Mouse (Mus musculus): ENCODE results near the gene Ccdc83. TPM values are rescaled to one million over a fixed set of nuclear protein-coding genes. Genes with fewer than 3 reads are reported as not detected.
A peak's percentile ranks its signal among the peaks of the same experiment; 100 is the strongest.
"Not testable (repeated sequence)": the region's sequence is repeated elsewhere in the genome, so short reads cannot be mapped to it uniquely, and the experiment has no call there.

Gene Ccdc83
- polyA plus RNA-seq, 1 experiment from 2014 or later, result not detected

- H3K4me1 ChIP-seq, result no peaks in the 10 kb centered on the region
- H3K36me3 ChIP-seq, result no peaks in the 10 kb centered on the region
- WGBS, result 83% methylated on average over 5 of the region's 5 CpGs
- no peaks in the 10 kb centered on the region for H3K9me3 ChIP-seq (replicated peaks)
- H3K9ac ChIP-seq, result no peak overlapping the region
- H3K27ac ChIP-seq, result no peak overlapping the region
- no peak overlapping the region for H3K4me2 ChIP-seq (replicated peaks)
- H3K4me3 ChIP-seq, result no peak overlapping the region
- ATAC-seq (ENCODE audit: low FRiP score), result no peak
- H3K27me3 ChIP-seq, result no peaks in the 10 kb centered on the region
Measured at GRCm38 (mm10) chr7:90243643-90244042, 21.9 kb downstream of the Ccdc83 start.

- H3K27ac ChIP-seq, result no peak overlapping the region
- no peaks in the 10 kb centered on the region for H3K9me3 ChIP-seq (replicated peaks)
- no peaks in the 10 kb centered on the region for H3K27me3 ChIP-seq
- ATAC-seq (ENCODE audit: low FRiP score), result no peak
- no peak overlapping the region for H3K4me2 ChIP-seq (replicated peaks)
- no peak overlapping the region for H3K4me3 ChIP-seq
- 91% methylated on average over 6 of the region's 6 CpGs for WGBS
- no peak overlapping the region for H3K9ac ChIP-seq
- no peaks in the 10 kb centered on the region for H3K4me1 ChIP-seq
- no peaks in the 10 kb centered on the region for H3K36me3 ChIP-seq
Measured at GRCm38 (mm10) chr7:90243151-90243550, 22.4 kb downstream of the Ccdc83 start.

- Histone ChIP-seq H3K4me2 (replicated peaks) (no peak overlapping the region), H3K36me3 (no peaks in the 10 kb centered on the region), H3K4me1 (no peaks in the 10 kb centered on the region), H3K27me3 (no peaks in the 10 kb centered on the region), H3K4me3 (no peak overlapping the region), H3K9ac (no peak overlapping the region), H3K27ac (no peak overlapping the region), H3K9me3 (replicated peaks) (no peaks in the 10 kb centered on the region)
- 49% methylated on average over 4 of the region's 4 CpGs for WGBS
- no peak for ATAC-seq (ENCODE audit: low FRiP score)
Measured at GRCm38 (mm10) chr7:90236289-90236905, 29.2 kb downstream of the Ccdc83 start.

- H3K4me1 ChIP-seq, result no peaks in the 10 kb centered on the region
- H3K27me3 ChIP-seq, result no peaks in the 10 kb centered on the region
- H3K9ac ChIP-seq, result no peak overlapping the region
- no peak for ATAC-seq (ENCODE audit: low FRiP score)
- WGBS, result 65% methylated on average over 4 of the region's 4 CpGs
- no peaks in the 10 kb centered on the region for H3K36me3 ChIP-seq
- H3K27ac ChIP-seq, result no peak overlapping the region
- no peak overlapping the region for H3K4me2 ChIP-seq (replicated peaks)
- no peak overlapping the region for H3K4me3 ChIP-seq
- H3K9me3 ChIP-seq (replicated peaks), result no peaks in the 10 kb centered on the region
Measured at GRCm38 (mm10) chr7:90233921-90234320, 31.7 kb downstream of the Ccdc83 start.

GRCm38 (mm10) chr7:90231431-90231830, 34.1 kb downstream of the Ccdc83 start:
- ATAC-seq (ENCODE audit: low FRiP score), result no peak
- Histone ChIP-seq H3K4me3 (no peak overlapping the region), H3K9me3 (replicated peaks) (no peaks in the 10 kb centered on the region), H3K4me1 (no peaks in the 10 kb centered on the region), H3K27ac (no peak overlapping the region), H3K27me3 (no peaks in the 10 kb centered on the region), H3K9ac (no peak overlapping the region), H3K4me2 (replicated peaks) (no peak overlapping the region), H3K36me3 (no peaks in the 10 kb centered on the region)
- 88% methylated on average over 9 of the region's 9 CpGs for WGBS

- H3K9me3 ChIP-seq (replicated peaks); H3K4me1 ChIP-seq; H3K36me3 ChIP-seq; H3K9ac ChIP-seq; H3K27me3 ChIP-seq; ATAC-seq (ENCODE audit: low FRiP score); H3K4me2 ChIP-seq (replicated peaks); H3K27ac ChIP-seq; H3K4me3 ChIP-seq: not testable (repeated sequence)
Measured at GRCm38 (mm10) chr7:90228884-90229283, 36.7 kb downstream of the Ccdc83 start.

- Histone ChIP-seq H3K9ac (no peak overlapping the region), H3K4me3 (no peak overlapping the region), H3K27ac (no peak overlapping the region), H3K4me1 (no peaks in the 10 kb centered on the region), H3K9me3 (replicated peaks) (no peaks in the 10 kb centered on the region), H3K4me2 (replicated peaks) (no peak overlapping the region), H3K27me3 (no peaks in the 10 kb centered on the region), H3K36me3 (no peaks in the 10 kb centered on the region)
- no peak for ATAC-seq (ENCODE audit: low FRiP score)
- 89% methylated on average over 4 of the region's 4 CpGs for WGBS
Measured at GRCm38 (mm10) chr7:90228075-90228474, 37.5 kb downstream of the Ccdc83 start.

GRCm38 (mm10) chr7:90221487-90221886, 44.1 kb downstream of the Ccdc83 start:
- Histone ChIP-seq H3K27me3 (no peaks in the 10 kb centered on the region), H3K9me3 (replicated peaks) (no peaks in the 10 kb centered on the region), H3K4me1 (peaks cover 2% of the 10 kb centered on the region; the same call in 1 of the 2 replicates), H3K4me3 (no peak overlapping the region), H3K9ac (no peak overlapping the region), H3K4me2 (replicated peaks) (no peak overlapping the region), H3K36me3 (no peaks in the 10 kb centered on the region), H3K27ac (no peak overlapping the region)
- 85% methylated on average over 2 of the region's 2 CpGs for WGBS
- no peak for ATAC-seq (ENCODE audit: low FRiP score)

- no peak overlapping the region for H3K4me3 ChIP-seq
- no peak overlapping the region for H3K27ac ChIP-seq
- H3K9ac ChIP-seq, result no peak overlapping the region
- WGBS, result 84% methylated on average over 5 of the region's 5 CpGs
- H3K36me3 ChIP-seq, result no peaks in the 10 kb centered on the region
- no peaks in the 10 kb centered on the region for H3K27me3 ChIP-seq
- ATAC-seq (ENCODE audit: low FRiP score), result no peak
- H3K9me3 ChIP-seq (replicated peaks), result no peaks in the 10 kb centered on the region
- H3K4me2 ChIP-seq (replicated peaks), result no peak overlapping the region
- peaks cover 4% of the 10 kb centered on the region; the same call in 1 of the 2 replicates for H3K4me1 ChIP-seq
Measured at GRCm38 (mm10) chr7:90218122-90218521, 47.5 kb downstream of the Ccdc83 start.

- Histone ChIP-seq H3K36me3 (no peaks in the 10 kb centered on the region), H3K9me3 (replicated peaks) (no peaks in the 10 kb centered on the region), H3K4me3 (no peak overlapping the region), H3K4me2 (replicated peaks) (no peak overlapping the region), H3K4me1 (peaks cover 4% of the 10 kb centered on the region; the same call in 1 of the 2 replicates), H3K27ac (no peak overlapping the region), H3K27me3 (no peaks in the 10 kb centered on the region), H3K9ac (no peak overlapping the region)
- WGBS, result 58% methylated on average over 8 of the region's 8 CpGs
- peak; percentile 35; the same call in 1 of the 2 replicates for ATAC-seq (ENCODE audit: low FRiP score)
Measured at GRCm38 (mm10) chr7:90216511-90216910, 49.1 kb downstream of the Ccdc83 start.

GRCm38 (mm10) chr7:90210947-90211346, 54.6 kb downstream of the Ccdc83 start:
- Histone ChIP-seq H3K4me1 (no peaks in the 10 kb centered on the region), H3K9me3 (replicated peaks) (no peaks in the 10 kb centered on the region), H3K27ac (no peak overlapping the region), H3K4me3 (no peak overlapping the region), H3K9ac (no peak overlapping the region), H3K27me3 (no peaks in the 10 kb centered on the region), H3K4me2 (replicated peaks) (no peak overlapping the region), H3K36me3 (peaks cover 21% of the 10 kb centered on the region)
- ATAC-seq (ENCODE audit: low FRiP score), result no peak

GRCm38 (mm10) chr7:90210116-90210515, 55.5 kb downstream of the Ccdc83 start:
- no peak for ATAC-seq (ENCODE audit: low FRiP score)

GRCm38 (mm10) chr7:90203914-90204313, 61.7 kb downstream of the Ccdc83 start:
- Histone ChIP-seq H3K36me3 (peaks cover 24% of the 10 kb centered on the region), H3K4me2 (replicated peaks) (no peak overlapping the region), H3K27me3 (no peaks in the 10 kb centered on the region), H3K9me3 (replicated peaks) (no peaks in the 10 kb centered on the region), H3K4me1 (no peaks in the 10 kb centered on the region), H3K9ac (no peak overlapping the region), H3K27ac (no peak overlapping the region), H3K4me3 (no peak overlapping the region)
- ATAC-seq (ENCODE audit: low FRiP score), result no peak
- 94% methylated on average over 2 of the region's 2 CpGs for WGBS

More at GRCm38 (mm10) chr7:90210116-90210515, 55.5 kb downstream of the Ccdc83 start:
- H3K27me3 ChIP-seq, result no peaks in the 10 kb centered on the region
- peaks cover 21% of the 10 kb centered on the region for H3K36me3 ChIP-seq
- no peak overlapping the region for H3K4me3 ChIP-seq
- H3K27ac ChIP-seq, result no peak overlapping the region
- H3K4me2 ChIP-seq (replicated peaks), result no peak overlapping the region
- H3K4me1 ChIP-seq, result no peaks in the 10 kb centered on the region
- WGBS, result 95% methylated on average over 2 of the region's 2 CpGs
- H3K9ac ChIP-seq, result no peak overlapping the region
- H3K9me3 ChIP-seq (replicated peaks), result no peaks in the 10 kb centered on the region

All from hindbrain, embryonic 12.5 days (tissue).